Mouse (Mus musculus): ENCODE results near the gene Fam102a. TPM values are rescaled to one million over a fixed set of nuclear protein-coding genes. Genes with fewer than 3 reads are reported as not detected.

The Fam102a gene
- total and polyA plus RNA-seq, 3 experiments = 1.3 to 7.8 (median 3.8) TPM

DNA sequence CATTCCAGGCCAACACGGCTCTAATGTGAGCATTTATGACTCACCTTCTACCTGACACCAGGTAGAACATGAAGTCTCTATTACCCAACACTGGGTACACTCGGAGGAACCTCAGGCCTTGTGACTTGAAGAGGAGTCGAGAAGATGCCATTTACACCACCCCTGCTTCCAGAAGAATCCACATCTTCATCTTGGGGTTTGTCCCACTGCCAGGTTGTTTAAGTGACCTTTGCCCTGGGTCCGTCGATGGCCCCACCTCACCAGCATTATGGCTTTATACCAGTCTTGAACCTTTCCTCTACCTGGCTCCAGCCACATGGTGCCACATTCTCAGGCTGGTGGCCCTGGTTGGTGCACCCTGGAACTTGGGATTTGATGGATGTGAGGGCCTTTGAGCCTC is 62.1 kb downstream of the Fam102a start:
- dilution Hi-C loops (cut with MboI; ENCODE audit: extremely low pct_ligation_motif_present, extremely low pct_unique_long_range_greater_than_20kb, low sequenced_read_pairs) (no loop called here), in situ Hi-C loops (cut with MboI; ENCODE audit: low pct_ligation_motif_present, low pct_unique_long_range_greater_than_20kb, low sequenced_read_pairs) (no loop called here)

DNA sequence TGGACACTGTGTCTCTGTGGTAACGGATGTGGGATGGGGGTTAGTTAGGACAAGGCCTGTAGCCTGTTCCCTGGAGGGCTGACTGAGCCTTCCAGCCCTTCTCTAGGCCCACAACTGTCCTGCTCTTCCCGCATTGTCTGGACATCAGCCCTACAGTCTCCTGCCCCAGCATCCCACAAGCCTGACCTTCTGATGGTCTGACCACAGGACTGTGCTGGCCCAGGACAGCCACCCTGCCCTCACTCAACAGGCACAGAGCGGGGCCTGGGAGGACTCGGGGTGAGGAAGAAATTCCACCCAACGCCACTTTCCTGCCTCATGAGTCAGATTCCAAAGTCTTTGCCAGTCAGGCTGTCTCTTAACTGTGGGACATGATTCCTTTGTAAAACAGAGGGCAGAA is 62.6 kb downstream of the Fam102a start:
- H3K4me2 ChIP-seq (ENCODE audit: insufficient read depth, low read depth, poor library complexity, severe bottlenecking) = no peak overlapping the region
- in situ Hi-C loops (cut with MboI; ENCODE audit: low pct_ligation_motif_present, low pct_unique_long_range_greater_than_20kb, low sequenced_read_pairs) (no loop called here), dilution Hi-C loops (cut with MboI; ENCODE audit: extremely low pct_ligation_motif_present, extremely low pct_unique_long_range_greater_than_20kb, low sequenced_read_pairs) (no loop called here)
- DNase-seq (ENCODE audit: extremely low read depth) = no peak
- no peaks in the 10 kb centered on the region for H3K79me2 ChIP-seq (replicated peaks; ENCODE audit: control insufficient read depth, extremely low read depth, insufficient read depth, poor library complexity, severe bottlenecking)
- H3K4me1 ChIP-seq (ENCODE audit: control insufficient read depth in 1 of 2, insufficient read depth in 2 of 2) = peaks cover 0 to 18% of the 10 kb centered on the region in 2 experiments; a peak in 2 of 4 replicates
- H3K27ac ChIP-seq (ENCODE audit: insufficient read depth, low read depth) = no peak overlapping the region
- H3K27me3 ChIP-seq (replicated peaks) = no peaks in the 10 kb centered on the region
- H3K9ac ChIP-seq (ENCODE audit: insufficient read depth, low read depth) = no peak overlapping the region
- no peak overlapping the region for H3K4me3 ChIP-seq (replicated peaks in 1 of 3; ENCODE audit: low read depth in 2 of 3, low read length in 2 of 3, poor library complexity in 1 of 3)
- H3K36me3 ChIP-seq (replicated peaks in 1 of 2; ENCODE audit: control insufficient read depth in 1 of 2, insufficient read depth in 1 of 2, low read length in 1 of 2) = peaks cover 50 to 80% of the 10 kb centered on the region in 2 experiments
- no peaks in the 10 kb centered on the region for H3K9me3 ChIP-seq (replicated peaks; ENCODE audit: low read length)
- TF ChIP-seq ELF1 (IDR thresholded peaks at IDR 0.05; ENCODE audit: low read depth, low read length) = no peak
- no peak for TF ChIP-seq HCFC1 (IDR thresholded peaks at IDR 0.05; ENCODE audit: low read depth, low read length)
- no peak for TF ChIP-seq POLR2AphosphoS2 (IDR thresholded peaks at IDR 0.05; ENCODE audit: low read depth, low read length)
- TF ChIP-seq MAFK (IDR thresholded peaks at IDR 0.05; ENCODE audit: insufficient replicate concordance, low read length) = no peak
- no peak for TF ChIP-seq ZMIZ1 (IDR thresholded peaks at IDR 0.05; ENCODE audit: low read depth, low read length)
- TF ChIP-seq NELFE (IDR thresholded peaks at IDR 0.05; ENCODE audit: low read depth, low read length) = no peak
- no peak for TF ChIP-seq MAX (IDR thresholded peaks at IDR 0.05; ENCODE audit: low read length)
- TF ChIP-seq TCF12 (IDR thresholded peaks at IDR 0.05; ENCODE audit: low read depth, low read length) = no peak
- no peak for TF ChIP-seq ZNF384 (IDR thresholded peaks at IDR 0.05; ENCODE audit: low read depth, low read length)
- TF ChIP-seq KAT2A (IDR thresholded peaks at IDR 0.05; ENCODE audit: insufficient replicate concordance, low read length) = no peak
- no peak for TF ChIP-seq NRF1 (IDR thresholded peaks at IDR 0.05; ENCODE audit: low read depth, low read length)

More for the DNA sequence above, 62.1 kb downstream of the Fam102a start:
- no peak for TF ChIP-seq E2F4 (IDR thresholded peaks at IDR 0.05; ENCODE audit: insufficient replicate concordance, low read depth, low read length)
- TF ChIP-seq TBP (conservative IDR thresholded peaks at IDR 0.05; ENCODE audit: low read depth, low read length) = no peak
- TF ChIP-seq EP300 (IDR thresholded peaks at IDR 0.05; ENCODE audit: low read length) = no peak
- TF ChIP-seq ZC3H11A (IDR thresholded peaks at IDR 0.05; ENCODE audit: low read depth, low read length) = no peak
- TF ChIP-seq ETS1 (conservative IDR thresholded peaks at IDR 0.05; ENCODE audit: low read depth, low read length) = no peak
- no peaks in the 10 kb centered on the region for H3K27me3 ChIP-seq (replicated peaks)
- no peak for DNase-seq (ENCODE audit: extremely low read depth)
- H3K4me2 ChIP-seq (ENCODE audit: insufficient read depth, low read depth, poor library complexity, severe bottlenecking) = no peak overlapping the region
- peaks cover 51 to 84% of the 10 kb centered on the region in 2 experiments for H3K36me3 ChIP-seq (replicated peaks in 1 of 2; ENCODE audit: control insufficient read depth in 1 of 2, insufficient read depth in 1 of 2, low read length in 1 of 2)
- no peak overlapping the region for H3K27ac ChIP-seq (ENCODE audit: insufficient read depth, low read depth)
- H3K4me1 ChIP-seq (ENCODE audit: control insufficient read depth in 1 of 2, insufficient read depth in 2 of 2) = peaks cover 0 to 14% of the 10 kb centered on the region in 2 experiments; a peak in 2 of 4 replicates
- H3K79me2 ChIP-seq (replicated peaks; ENCODE audit: control insufficient read depth, extremely low read depth, insufficient read depth, poor library complexity, severe bottlenecking) = no peaks in the 10 kb centered on the region
- H3K9me3 ChIP-seq (replicated peaks; ENCODE audit: low read length) = no peaks in the 10 kb centered on the region
- H3K9ac ChIP-seq (ENCODE audit: insufficient read depth, low read depth) = no peak overlapping the region
- H3K4me3 ChIP-seq (replicated peaks in 1 of 3; ENCODE audit: low read depth in 2 of 3, low read length in 2 of 3, poor library complexity in 1 of 3) = no peak overlapping the region

Measured in CH12.LX (cell line).